Mouse (Mus musculus) MEL (cell line): ENCODE measurements around the gene Pdss2.

ENCODE experiments used
- CTCF ChIP-seq, 3 experiments: IDR thresholded peaks in 2 of 3; conservative IDR thresholded peaks in 1 of 3; 2 replicates each; pipeline ENCODE4 v1.5.1; 2011 to 2012; ENCODE audit warnings: low read length in 3 of 3, low read depth in 2 of 3, mild to moderate bottlenecking in 2 of 3, improper control_type of control experiment in 1 of 3, inconsistent platforms in 1 of 3, mixed read lengths in 1 of 3, moderate library complexity in 1 of 3; ENCODE audit not compliant: control insufficient read depth in 1 of 3, insufficient read depth in 1 of 3, poor library complexity in 1 of 3, severe bottlenecking in 1 of 3
- NRF1 ChIP-seq: IDR thresholded peaks from 2 replicates; pipeline ENCODE4 v1.6.1; 2014; ENCODE audit warnings: low read depth, mild to moderate bottlenecking, inconsistent platforms, low read length, improper control_type of control experiment, moderate library complexity; ENCODE audit not compliant: poor library complexity, insufficient read depth, severe bottlenecking
- POLR2A ChIP-seq, 2 experiments: IDR thresholded peaks; 2 replicates each; pipeline ENCODE4 v1.6.1; 2011 to 2012; ENCODE audit warnings: low read length in 2 of 2, mild to moderate bottlenecking in 2 of 2, control low read depth in 1 of 2, improper control_type of control experiment in 1 of 2, low read depth in 1 of 2, moderate library complexity in 1 of 2; ENCODE audit not compliant: control insufficient read depth in 1 of 2, insufficient read depth in 1 of 2, poor library complexity in 1 of 2
- ZC3H11A ChIP-seq: IDR thresholded peaks from 2 replicates; pipeline ENCODE4 v1.6.1; 2012; ENCODE audit warnings: low read depth, mild to moderate bottlenecking, inconsistent platforms, low read length, improper control_type of control experiment

GRCm38 (mm10) chr10:43330691-43331090, 109.4 kb downstream of the Pdss2 start:
- TF ChIP-seq ZC3H11A (no peak), POLR2A (IDR thresholded peaks at IDR 0.05; ENCODE audit: control insufficient read depth in 1 of 2, insufficient read depth in 1 of 2, low read depth in 1 of 2, low read length in 2 of 2, poor library complexity in 1 of 2) (no peak), NRF1 (no peak), CTCF (IDR thresholded peaks at IDR 0.05 in 2 of 3, conservative IDR thresholded peaks at IDR 0.05 in 1 of 3; ENCODE audit: control insufficient read depth in 1 of 3, insufficient read depth in 1 of 3, low read depth in 2 of 3, low read length in 3 of 3, poor library complexity in 1 of 3, severe bottlenecking in 1 of 3) (no peak)
